Mouse (Mus musculus) cortical plate, adult 2 months (tissue): ENCODE results near the gene Rgma. TPM values are rescaled to one million over a fixed set of nuclear protein-coding genes. Genes with fewer than 3 reads are reported as not detected.

Experiments used
- H3K27ac ChIP-seq: fragments of 200-500 bp; 2 replicates; pipeline ENCODE4 v1.5.1; 2012; ENCODE audit warnings: low read length, control low read depth, inconsistent platforms; ENCODE audit not compliant: insufficient read depth
- H3K4me1 ChIP-seq: fragments of 200-500 bp; 2 replicates; pipeline ENCODE4 v1.6.1; 2011; ENCODE audit warnings: low read length; ENCODE audit not compliant: control insufficient read depth, insufficient read depth
- H3K4me3 ChIP-seq: fragments of 200-500 bp; 2 replicates; pipeline ENCODE4 v1.5.1; 2011; ENCODE audit warnings: mild to moderate bottlenecking, low read length, control low read depth; ENCODE audit not compliant: insufficient read depth
- CTCF ChIP-seq: fragments of 200-500 bp; IDR thresholded peaks from 2 replicates; pipeline ENCODE4 v1.5.1; 2011; ENCODE audit warnings: mild to moderate bottlenecking, control low read depth, low read length; ENCODE audit not compliant: insufficient read depth; ENCODE audit errors: extremely low read depth
- POLR2A ChIP-seq: fragments of 200-500 bp; IDR thresholded peaks from 2 replicates; pipeline ENCODE4 v1.6.1; 2011; ENCODE audit warnings: mild to moderate bottlenecking, low read length, control low read depth; ENCODE audit not compliant: insufficient read depth; ENCODE audit errors: extremely low read depth
- polyA plus RNA-seq: library from polyadenylated mRNA; depleted of rRNA; stranded (reverse); fragments of >200 nt; gene quantifications from 2 replicates; pipeline ENCODE4 v1.2.3, GENCODE M21; 2012

Gene Rgma
- polyA plus RNA-seq, 1 experiment, result 29.4 TPM

- Histone ChIP-seq H3K27ac (no peak overlapping the region), H3K4me3 (no peak overlapping the region), H3K4me1 (peaks cover 3% of the 10 kb centered on the region)
- no peak for TF ChIP-seq CTCF
- no peak for TF ChIP-seq POLR2A
Observed at GRCm38 (mm10) chr7:73338353-73338752, 37.0 kb upstream of the Rgma start.

- H3K4me1 ChIP-seq, result no peaks in the 10 kb centered on the region
- no peak overlapping the region for H3K4me3 ChIP-seq
- TF ChIP-seq POLR2A, result no peak
- no peak for TF ChIP-seq CTCF
- no peak overlapping the region for H3K27ac ChIP-seq
Observed at GRCm38 (mm10) chr7:73343852-73344251, 31.5 kb upstream of the Rgma start.

- H3K4me3 ChIP-seq, result no peak overlapping the region
- no peaks in the 10 kb centered on the region for H3K4me1 ChIP-seq
- no peak overlapping the region for H3K27ac ChIP-seq
- TF ChIP-seq POLR2A, result no peak
- TF ChIP-seq CTCF, result no peak
Observed at GRCm38 (mm10) chr7:73348585-73349124, 26.7 kb upstream of the Rgma start.

DNA sequence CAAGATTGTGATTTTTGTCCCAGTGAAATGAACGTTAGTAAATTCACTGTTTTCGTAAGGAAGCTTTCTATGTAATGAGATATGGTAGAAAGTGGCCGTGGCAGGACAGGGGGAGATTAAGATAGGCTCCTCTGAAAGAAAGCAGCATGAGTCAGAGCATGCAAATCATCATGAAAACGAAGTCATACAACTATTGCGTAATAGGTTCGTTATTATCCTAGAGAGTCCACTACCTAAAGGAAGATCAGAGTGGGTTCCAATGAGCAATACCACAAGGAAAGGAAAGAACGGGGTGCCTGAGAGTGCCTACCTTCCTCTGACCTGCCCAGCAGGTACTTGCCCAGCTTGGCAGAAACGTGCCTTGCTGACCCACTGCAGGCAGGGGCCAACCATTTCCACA is 26.2 kb upstream of the Rgma start:
- no peak overlapping the region for H3K27ac ChIP-seq
- no peak for TF ChIP-seq POLR2A
- TF ChIP-seq CTCF, result no peak
- no peaks in the 10 kb centered on the region for H3K4me1 ChIP-seq
- no peak overlapping the region for H3K4me3 ChIP-seq

DNA sequence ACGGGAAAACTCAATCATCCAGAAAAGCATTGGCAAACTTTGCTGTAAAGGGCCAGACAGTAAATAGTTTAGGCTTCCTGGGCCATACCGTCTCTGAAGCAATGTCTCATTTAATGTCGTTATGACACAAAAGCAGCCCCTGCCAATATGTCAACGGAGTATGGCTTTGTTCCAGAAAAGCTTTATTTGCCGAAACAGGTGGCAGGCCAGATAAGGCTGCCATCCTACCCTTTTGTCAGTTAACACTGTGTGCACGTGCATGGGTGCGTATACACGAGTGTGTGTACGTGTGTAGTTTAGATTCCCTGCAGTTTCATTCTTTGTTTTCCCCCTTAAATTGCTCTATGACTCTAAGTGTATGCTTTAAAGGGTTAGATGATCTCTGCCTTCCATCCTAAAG is 20.1 kb upstream of the Rgma start:
- Histone ChIP-seq H3K4me3 (no peak overlapping the region), H3K4me1 (no peaks in the 10 kb centered on the region), H3K27ac (no peak overlapping the region)
- TF ChIP-seq CTCF (no peak), POLR2A (no peak)

DNA sequence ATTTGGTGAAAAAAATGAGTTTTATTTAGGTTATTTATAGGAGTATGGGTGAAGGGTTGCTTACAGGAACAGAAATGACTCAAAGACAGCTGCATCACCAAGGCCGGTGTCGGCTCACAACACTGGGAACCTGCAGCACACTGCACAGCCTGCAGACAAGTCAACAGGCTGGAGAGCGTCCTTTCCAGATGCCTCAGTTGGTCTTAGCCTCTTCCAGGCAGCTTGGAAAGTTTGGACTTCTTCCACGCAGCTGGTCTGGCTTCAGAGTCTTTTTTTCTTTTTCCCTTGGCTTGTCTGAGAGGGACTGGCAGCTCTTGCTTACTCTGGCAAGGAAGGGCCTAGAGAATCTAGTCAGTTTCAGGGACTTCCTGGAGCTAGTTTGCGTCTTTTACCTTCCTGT is 18.4 kb upstream of the Rgma start:
- no peak overlapping the region for H3K4me3 ChIP-seq
- H3K27ac ChIP-seq, result no peak overlapping the region
- H3K4me1 ChIP-seq, result no peaks in the 10 kb centered on the region
- TF ChIP-seq CTCF, result no peak
- TF ChIP-seq POLR2A, result no peak

DNA sequence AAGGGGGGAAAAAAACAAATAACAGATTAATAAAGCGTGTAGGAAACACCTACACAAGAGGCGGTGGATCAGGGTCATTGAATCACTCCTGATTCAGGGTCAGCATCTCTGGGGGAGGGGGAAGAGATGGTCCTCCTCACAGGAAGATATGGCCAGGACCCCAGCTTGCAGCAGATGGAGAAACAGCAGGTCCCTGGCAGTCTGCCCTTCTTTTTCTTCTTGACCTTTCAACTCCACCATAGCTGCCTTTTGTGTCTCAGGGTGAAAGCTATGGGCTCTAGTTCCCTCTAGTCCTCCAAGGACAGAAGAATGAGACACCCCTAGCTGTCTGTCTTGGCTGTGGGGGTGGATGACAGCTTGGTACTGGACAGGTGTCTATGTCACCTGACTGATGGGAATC is 17.7 kb upstream of the Rgma start:
- TF ChIP-seq POLR2A, result no peak
- no peak for TF ChIP-seq CTCF
- H3K4me3 ChIP-seq, result no peak overlapping the region
- H3K4me1 ChIP-seq, result no peaks in the 10 kb centered on the region
- H3K27ac ChIP-seq, result no peak overlapping the region

DNA sequence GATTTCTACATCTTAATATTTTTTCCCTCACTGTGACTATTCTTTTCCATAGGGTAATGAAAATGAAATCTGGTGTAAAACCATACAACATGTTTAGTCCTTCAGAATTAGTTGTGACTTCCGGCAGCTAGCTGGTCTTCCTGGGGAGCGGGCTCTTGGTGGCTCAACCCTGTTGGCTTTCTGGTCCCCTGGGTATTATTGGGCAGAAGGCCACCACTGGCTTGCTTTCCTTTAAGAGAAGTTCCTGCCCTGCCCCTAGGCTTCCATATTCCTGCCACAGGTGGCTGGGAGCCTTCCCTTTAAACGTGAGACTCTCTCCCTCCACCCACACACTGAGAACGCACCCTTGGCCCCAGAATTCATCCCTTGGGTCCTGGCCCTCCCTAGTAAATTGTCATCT is 9.8 kb upstream of the Rgma start:
- Histone ChIP-seq H3K4me1 (no peaks in the 10 kb centered on the region), H3K4me3 (no peak overlapping the region), H3K27ac (peak overlapping the region; percentile 38; the same call in 1 of the 2 replicates)
- TF ChIP-seq POLR2A (no peak), CTCF (no peak)

- no peak for TF ChIP-seq POLR2A
- TF ChIP-seq CTCF, result no peak
- H3K4me1 ChIP-seq, result no peaks in the 10 kb centered on the region
- no peak overlapping the region for H3K4me3 ChIP-seq
- peak overlapping the region; percentile 38; the same call in 1 of the 2 replicates for H3K27ac ChIP-seq
Observed at GRCm38 (mm10) chr7:73365965-73366364, 9.3 kb upstream of the Rgma start.

- Histone ChIP-seq H3K4me3 (no peak overlapping the region), H3K27ac (no peak overlapping the region), H3K4me1 (no peaks in the 10 kb centered on the region; the same call in 1 of the 2 replicates)
- TF ChIP-seq CTCF, result no peak
- no peak for TF ChIP-seq POLR2A
Observed at GRCm38 (mm10) chr7:73367681-73368464, 7.4 kb upstream of the Rgma start.
